Mouse (Mus musculus): ENCODE measurements around the gene Lta.

Lta gene

DNA sequence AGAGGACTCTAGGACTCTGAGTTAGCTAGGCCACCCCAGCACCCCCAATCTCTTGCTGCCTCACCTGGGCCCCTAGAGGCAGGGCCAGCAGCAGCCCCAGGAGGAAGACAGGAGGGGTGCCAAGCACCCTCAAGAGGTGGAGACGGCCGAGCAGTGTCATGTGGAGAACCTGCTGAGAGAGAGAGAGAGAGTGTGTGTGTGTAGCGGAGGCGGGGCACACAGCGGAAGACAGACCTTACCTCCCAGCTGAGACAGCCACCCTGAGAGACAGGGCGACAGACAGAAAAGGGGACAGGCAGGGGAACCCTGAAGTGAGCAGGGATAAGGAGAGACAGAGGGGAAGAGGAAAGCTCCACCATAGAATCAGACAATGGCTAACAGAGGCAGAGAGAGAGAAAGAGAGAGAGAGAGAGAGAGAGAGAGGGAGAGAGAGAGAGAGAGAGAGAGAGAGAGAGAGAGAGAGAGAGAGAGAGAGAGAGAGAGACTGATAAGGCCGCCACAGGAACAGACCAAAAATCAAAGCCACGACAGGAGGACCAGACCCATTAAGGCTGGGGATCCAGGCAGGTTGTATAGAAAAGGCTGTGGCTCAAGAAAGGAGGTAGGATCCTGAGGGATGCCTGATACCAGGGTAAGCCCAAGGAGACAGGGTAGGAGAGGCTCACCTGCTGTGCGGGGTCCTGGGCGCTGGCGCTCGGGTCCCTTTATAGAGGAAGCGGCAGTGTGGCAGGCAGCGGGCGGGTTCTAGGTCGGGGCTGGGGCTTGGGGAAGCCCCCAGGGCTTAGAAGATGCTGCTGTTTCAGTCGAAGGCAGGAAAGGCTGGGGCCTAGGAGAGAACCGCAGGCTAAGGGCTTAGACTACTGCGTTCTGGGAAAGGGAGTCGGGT is at the start of gene Lta:
TSS of gene Lta (minus strand) at position 858 of the 886 bp plus-strand sequence.
- no peak for DNase-seq

DNA sequence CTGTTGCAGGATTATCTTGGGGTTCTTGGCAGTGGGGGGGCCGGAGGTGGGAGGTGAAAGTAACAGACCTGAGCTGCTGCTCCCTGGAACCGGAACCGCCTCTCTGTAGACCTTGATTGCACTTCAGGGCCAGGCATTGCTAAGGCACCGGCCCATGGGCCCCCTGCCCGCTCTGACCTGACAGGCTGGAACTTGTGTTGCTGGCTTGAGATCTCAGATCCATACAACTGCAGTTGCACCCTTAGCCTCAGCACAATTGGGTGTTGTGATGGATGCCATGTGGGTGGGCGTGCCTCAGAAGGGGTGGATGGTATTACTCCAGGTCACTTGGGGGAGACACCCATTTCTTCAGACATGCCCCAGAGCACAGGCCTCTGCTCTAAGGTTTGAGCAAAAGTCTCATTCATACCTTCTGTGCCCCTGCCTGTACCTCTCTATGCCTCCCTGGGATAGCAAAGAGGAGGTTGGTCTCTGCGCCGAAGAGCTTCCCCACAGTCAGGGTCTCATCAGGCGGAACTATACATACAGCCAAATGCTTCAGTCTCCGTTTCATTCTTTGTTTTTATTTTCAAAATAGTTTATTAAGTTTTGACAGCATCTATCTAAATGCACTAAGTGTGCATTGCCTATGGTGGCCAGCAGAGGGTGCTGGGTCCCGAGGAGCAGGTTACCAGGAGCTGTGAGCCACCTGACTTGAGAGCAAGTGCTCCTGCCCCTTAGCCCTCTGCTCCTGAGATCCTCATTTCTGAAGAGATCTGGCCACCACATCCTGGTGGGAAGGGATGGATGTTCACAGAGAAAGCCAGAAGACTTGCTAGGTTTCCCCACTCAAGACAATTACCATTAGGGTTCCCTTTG is 49.3 kb upstream of the Lta start:
- DNase-seq = peak; percentile 78 to 84

DNA sequence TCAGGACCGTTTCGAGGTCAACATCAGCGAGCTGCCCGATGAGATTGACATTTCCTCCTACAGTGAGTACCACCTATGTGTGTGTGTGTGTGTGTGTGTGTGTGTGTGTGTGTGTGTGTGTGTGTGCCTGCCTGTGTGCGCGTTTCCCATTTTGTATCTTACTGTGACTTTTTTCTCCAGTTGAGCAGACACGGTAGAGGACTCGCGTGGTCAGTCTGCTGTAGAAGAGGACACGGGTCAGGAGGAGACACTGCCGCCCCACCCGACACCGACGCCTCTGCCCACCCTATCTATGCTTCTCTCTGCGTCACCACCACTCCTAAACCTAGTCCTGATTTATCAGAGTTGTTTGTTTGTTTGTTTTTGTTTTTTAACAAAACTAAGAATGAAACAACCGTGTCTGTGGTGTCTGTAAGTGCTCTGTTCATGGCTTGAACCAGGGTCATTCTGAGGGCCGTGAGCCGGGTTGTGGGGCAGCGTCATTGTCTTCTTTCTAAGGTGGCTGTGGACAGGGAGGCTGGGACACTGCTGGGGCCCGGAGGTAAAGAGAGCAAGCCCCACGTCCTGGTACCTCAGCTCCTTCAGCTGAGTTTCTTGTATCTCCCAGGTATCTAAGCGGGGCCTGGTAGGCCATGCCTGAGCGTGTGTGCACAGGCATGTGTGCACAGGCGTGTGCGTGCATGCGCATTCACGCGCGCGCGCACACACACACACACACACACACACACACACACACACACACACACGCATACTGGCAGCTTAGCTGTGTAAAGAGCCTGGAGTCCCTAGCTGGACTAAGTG is 48.3 kb upstream of the Lta start:
- DNase-seq = no peak

DNA sequence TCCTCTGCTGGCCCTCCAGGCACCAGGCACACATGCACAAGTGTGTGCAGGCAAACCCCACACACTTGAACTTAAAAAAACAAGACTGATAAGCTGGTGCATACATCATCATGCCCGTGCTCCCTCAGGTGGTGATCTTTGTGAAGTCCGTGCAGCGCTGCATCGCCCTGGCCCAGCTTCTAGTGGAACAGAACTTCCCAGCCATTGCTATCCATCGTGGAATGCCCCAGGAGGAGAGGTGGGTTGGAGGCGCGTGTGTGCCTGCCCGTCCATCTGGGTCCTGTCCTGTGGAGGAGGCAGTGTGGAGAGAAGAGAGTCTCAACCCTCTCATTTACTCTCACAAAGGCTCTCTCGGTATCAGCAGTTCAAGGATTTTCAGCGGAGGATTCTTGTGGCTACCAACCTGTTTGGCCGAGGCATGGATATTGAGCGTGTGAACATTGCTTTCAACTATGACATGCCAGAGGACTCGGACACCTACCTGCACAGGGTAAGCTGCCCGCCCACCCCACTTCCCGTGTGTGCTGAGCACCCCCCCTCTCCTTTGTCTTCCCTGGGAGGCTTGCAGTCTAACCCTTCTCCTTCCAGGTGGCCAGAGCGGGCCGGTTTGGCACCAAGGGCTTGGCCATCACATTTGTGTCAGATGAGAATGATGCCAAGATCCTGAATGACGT is 47.6 kb upstream of the Lta start:
- peak in 1 of 2 experiments; percentile 38 for DNase-seq

DNA sequence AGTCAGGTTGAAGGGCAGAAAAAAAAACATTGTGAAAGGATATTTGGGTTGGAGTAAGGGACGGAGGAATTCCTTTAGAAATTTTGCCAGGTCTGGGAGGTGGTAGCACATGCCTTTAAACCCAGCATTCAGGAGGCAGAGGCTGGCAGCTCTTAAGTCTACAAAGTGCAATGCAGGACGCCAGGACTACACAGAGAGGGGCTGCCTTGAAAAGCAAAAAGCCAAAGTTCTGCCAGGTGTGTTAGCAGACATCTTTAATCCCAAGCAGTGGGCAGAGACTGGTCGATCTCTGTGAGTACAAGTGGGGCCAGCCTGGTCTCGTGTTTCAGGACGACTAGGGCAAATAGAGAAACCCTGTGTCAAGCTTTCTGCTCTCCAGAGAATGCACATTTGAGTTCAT is 46.8 kb upstream of the Lta start:
- no peak for DNase-seq

DNA sequence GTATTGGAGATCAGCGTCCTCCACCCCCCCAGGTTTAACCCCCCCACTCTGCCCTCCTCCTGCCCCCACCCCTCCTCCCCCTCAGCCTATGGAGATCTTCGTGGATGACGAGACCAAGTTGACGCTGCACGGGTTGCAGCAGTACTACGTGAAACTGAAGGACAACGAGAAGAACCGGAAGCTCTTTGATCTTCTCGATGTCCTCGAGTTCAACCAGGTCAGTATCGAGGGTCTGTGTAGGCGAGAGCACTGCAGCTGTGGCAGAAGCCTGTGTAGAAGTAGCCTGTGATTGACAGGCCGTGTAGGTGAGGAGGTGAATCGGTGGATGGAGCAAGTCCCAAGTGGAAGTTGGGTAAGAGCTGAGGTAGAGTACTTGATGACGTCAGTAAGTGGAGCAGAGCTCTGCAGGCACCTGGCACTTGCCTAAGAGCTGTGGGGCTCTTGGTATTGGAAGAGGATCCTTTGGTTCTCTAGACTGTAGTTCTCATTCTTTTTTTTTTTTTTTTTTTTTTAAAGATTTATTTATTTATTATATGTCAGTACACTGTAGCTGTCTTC is 46.1 kb upstream of the Lta start:
- DNase-seq = no peak

DNA sequence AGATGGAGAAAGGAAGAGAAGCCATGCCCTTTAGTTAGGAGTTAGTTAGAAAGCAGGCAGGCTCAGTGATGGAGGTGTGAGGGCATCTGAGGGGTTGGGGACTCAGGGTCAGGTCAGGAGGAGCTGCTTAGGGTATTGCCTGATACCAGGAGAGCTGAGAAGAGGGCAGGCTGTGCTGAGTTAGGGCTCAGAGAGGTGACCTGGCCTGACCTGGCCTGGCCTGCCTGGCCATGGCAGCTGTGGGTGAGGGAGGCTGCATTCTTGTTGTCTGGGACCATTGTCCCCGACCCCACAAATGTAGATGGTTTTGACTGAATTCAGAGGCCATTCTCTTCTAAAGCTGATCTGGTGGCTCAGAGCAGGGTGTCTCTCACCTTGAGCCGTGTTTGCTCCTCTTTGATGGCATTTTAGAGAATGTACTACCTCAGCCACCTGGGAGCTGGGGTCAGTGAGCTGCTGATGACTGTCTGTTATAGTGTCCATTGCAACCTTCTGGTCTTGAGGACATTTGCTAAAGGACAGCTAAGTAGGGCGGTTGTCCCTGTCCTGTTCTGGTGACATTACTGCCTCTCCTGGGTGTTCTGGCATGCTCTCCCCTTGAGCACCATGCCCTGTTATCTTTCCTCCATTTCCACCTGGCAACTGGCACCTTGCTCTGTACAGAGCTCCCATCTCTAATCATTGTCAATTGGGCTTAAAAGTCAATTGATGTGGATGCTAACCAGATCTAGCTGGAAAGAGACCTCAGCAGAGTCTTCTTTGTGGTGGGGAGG is 45.4 kb upstream of the Lta start:
- DNase-seq = peak in 1 of 2 experiments; percentile 13

DNA sequence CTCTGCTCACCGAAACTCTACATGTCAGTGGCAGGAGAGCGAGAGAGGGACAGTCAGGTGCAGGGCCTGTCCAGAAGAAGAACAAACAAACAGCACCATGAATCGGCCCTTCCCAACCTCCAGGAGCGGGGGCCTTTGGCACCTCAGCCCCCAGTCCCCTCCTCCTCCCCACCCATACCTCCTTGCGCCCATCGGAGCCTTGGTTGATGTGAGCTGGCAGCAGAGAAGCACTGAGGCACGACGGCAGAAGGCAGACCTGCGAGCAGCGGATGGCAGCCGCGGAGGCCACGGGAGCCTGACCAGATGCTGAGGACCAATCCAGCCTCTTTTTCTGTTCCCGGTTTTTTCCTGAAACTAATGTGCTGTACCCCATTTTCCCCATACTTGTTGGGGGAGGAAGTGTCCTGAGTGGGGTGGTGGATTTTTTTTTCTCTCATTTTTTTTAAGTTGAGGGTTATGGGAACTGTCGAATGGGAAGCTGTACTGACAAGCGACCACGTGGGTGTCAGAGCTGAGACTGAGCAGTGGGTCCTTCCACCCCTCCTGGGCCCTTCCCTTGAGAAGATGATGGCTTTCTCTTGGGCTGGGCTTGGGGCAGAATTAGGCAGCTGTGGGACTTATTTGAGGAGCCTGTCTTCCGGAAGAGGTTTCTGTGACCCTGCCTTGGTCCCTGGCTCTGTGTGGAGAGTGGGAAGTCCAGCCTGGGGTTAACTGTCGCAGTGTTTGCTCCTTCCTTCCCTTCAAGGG is 44.5 kb upstream of the Lta start:
- peak in 1 of 2 experiments; percentile 29 for DNase-seq

DNA sequence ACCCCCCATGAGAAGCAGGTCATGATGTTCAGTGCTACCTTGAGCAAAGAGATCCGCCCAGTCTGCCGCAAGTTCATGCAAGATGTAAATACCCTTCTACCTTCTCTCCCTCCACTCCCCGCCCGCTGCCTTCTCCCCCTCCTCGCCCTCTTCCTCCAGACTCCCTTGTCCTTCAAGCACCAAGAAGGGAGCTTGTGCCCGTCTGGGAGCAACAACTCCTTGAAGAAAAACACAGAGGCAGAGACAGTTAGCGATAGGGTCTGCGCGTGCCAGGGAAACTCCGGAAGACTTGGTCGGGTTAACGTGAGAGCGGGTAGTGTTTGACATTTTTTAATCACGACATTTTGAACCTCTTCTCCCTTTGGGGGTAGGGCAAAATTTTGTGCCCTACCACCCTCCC is 43.8 kb upstream of the Lta start:
- DNase-seq = peak in 1 of 2 experiments; percentile 12

DNA sequence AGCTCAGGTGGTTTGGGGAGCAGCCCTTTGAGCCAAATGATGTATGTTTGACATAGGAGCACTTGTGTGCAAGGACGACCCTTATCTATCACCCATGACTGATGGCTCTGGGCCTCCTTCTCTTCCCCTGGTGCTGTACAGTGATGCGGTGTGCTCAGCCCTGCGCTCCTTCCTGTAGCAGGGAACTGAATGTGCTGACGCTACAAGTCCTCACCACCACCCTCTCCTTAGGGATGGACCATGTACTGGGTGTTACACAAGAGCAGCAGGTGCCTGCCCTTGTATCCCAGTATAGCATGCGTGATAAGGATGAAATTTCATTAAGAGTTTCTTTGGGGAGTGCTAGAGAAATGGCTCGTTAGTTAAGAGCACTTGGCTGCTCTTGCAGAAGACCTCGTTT is 42.0 kb upstream of the Lta start:
- no peak for DNase-seq

DNA sequence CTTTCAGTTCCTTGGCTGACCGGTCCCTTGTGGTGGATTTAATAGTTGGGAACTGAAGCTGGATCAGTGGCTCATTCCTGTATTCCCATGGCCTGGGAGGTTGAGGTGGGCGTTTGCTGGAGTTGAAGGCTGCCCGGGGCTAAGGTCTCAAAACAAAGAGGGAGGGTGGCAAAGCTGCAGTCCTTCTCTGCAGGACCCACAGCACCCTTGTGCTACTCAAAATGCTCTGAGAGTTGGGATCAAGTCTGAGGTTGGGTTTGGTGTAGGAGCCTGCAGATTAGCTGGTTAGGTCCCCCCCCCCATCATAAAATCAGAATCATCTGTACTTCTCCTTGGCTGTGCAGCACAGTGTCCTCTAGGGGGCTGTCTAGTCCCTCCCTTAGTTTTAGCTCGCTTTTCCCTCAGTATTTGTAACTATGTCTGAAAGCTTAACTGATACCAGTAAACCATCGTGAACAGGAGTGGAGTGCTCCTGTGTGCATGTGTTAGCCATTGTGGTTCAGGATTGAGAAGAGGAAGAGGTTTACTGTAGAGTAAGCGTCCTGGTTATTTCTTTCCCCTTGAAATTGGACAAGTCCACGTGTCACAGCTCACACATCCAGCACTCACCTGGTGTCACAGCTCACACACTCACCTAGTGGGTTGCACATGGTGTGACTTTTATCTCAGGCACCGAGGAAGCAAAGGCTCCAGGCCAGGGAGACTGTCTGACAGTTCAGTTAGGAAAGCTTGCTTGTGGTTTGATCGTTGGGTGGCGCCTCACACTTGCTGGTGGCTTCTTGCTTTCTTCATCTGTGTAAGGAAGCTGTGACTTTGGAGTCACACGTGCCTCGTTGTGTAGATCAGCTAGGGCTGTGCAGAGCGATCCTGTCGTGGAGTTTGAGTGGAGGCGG is 40.8 kb upstream of the Lta start:
- DNase-seq = peak in 1 of 2 experiments; percentile 59

DNA sequence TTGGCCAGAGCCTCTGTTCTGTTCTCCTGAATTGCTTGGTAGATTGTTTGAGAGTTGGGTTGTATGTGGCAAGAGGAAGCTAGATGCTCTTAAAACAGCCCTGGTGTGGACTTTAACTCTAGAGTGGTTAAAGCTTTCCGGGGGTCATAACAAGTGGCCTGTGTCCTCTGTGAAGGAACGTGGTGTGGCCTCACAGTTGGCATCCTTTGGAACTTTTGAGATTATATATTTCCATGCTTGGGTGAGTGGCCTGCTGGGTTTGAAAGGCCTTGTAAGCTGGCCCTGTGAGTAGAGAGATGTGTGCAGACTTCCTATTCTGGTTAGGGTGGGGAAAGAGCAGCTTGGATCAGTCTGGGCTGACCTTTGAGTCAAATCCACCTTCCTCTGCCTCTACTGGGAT is 39.8 kb upstream of the Lta start:
- no peak for DNase-seq

DNA sequence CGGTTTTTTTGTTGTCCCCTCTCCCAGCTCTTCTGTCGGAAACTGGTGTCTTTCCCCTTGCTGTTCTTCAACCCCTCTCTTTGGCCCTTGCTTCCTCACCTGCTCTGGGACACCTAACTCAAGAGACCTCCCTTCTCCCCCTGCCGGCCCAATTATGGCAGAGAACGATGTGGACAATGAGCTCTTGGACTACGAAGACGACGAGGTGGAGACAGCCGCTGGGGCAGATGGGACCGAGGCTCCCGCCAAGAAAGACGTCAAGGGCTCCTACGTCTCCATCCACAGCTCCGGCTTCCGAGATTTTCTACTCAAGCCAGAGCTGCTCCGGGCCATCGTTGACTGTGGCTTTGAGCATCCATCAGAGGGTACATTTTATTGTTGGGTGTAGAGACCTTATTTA is 37.9 kb upstream of the Lta start:
- DNase-seq = peak; percentile 89 to 90

DNA sequence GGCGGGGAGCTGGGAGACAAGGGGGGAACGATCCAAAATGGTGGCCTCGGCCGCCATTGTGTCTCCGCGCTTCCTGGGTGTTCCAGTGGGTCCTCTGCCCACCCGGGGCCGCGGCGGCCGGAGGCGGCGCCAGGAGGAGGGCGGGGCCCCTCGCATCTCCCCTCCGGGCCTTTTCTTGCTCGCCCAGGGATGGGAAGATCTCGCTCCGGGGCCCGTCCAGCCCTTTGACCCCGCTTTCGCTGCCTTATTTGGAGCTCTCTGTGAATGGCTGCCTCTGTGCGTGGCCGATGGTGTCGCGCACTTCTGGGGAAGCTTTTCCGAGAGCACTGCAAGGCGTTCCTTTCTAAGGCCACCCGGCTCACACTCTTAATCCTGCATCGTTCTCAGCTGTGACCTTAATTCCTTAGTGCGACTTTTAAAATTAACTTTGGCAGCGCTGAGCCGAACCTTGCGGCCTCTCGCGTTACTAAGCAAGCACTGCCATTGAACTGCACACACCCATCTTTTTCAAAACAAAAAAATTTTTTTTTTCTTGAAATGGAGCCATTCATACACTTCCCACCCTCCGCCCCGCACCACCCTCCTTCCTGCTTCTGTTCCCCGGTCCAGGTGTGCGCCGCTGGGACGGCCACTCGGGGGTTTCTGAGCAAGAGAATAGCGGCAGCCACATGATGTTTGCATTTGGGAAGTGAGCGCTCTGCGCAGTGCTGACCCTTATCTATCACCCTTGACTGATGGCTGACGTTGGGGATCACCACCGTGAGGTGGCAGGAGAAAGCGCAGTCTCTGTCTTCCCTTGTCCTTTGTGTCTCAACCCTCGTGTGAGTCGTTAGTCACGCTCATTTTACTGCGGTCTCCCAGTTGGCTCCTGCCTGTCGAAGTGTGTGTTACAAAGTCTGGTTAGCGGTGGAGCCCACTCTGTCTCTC is 37.1 kb upstream of the Lta start:
- DNase-seq = peak; percentile 70 to 76

DNA sequence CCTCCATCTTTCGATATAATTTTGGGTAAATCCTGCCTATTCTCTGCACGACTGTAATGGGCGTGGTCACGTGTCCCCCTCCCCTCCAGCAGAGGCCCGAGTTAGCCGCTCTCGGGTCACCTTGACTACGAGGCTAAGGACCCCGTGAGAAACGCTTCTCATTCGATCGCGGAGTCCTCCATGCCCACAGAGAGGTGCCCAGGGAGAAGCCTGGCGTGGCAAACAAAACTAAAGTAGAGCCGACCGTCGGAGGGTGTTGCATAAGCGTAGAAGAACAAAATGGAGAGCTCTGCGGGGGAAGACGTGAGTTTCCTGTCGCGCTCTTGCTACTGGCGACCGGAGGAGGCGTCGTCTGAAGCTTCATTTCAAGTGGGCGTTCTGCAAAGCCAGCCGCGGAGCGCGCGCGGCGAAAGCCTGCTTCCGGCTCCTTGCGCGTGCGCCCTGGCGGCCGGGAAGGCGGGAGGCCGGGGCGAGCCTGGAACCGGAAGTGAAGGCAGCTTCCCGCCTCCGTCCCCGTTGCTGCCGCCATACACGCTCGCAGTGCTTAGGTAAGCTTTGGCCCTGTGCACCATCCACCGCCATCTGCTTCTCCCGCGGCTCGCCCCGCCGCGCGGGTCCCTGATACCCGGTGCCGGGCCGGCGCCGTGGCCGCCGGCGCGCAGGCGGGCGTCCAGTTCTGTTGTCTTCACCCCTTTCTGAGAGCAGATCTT is 36.3 kb upstream of the Lta start, which contains the start of gene Ddx39b:
TSS of gene Ddx39b (plus strand) at position 442 of the 710 bp plus-strand sequence.
- DNase-seq = peak; percentile 96 to 98

DNA sequence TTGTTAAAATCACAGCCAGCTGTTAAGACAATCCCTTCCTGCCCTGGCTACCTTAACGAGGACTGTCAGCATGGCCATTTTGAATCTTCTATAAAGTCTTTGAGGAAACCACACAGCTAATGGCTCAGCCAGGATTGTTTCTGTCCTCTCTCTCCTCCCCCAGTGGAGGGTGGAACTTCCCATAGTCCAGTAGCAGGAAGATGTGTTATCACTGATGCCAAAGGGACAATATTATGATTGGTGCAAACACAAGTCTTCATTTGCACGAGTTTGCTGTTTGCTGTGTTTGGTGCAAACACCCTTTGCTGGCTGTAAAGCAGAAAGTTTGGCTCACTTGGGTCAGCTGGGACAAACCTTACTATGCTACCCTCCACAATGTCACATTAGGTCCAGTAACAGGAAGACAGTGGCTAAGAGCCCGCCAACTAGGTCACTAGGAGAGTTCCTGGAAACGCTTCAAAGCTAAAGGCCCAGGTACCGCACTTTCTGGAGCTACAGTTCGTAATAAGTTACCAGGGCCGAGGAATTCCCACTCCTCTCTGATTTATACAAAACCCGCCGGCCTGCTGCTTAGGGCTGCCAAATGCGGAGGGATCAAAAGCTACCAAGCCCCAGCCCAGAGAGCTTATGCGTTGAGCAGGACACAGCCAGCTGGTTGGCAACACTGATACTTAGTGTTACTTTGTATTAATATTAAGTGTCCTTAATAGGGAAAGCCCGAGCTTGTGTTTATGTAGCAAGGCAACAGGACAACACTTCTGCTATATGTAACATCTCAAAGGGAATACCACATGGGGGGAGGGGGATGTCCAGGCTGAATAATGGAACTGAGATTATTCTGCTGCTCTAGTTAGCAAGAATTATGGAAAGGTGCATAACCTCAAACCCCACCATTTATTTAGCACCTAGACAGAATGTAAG is 35.5 kb upstream of the Lta start:
- DNase-seq = no peak
